Mouse (Mus musculus) kidney, postnatal 0 days (tissue): ENCODE results near the gene Unc93b1. TPM values are rescaled to one million over a fixed set of nuclear protein-coding genes. Genes with fewer than 3 reads are reported as not detected.
"Not testable (repeated sequence)": the region's sequence is repeated elsewhere in the genome, so short reads cannot be mapped to it uniquely, and the experiment has no call there.

ENCODE experiments used
- ATAC-seq: fragments of 200-750 bp; cut with Nextera tagmentation; replicated peaks from 2 replicates; pipeline ENCODE4 v1.8.0; 2017; ENCODE audit warnings: low read depth, moderate number of reproducible peaks, moderate TSS enrichment, moderate library complexity; ENCODE audit not compliant: low FRiP score
- DNase-seq: peaks from one replicate; pipeline ENCODE4 v3.0.0-alpha.2; 2016; ENCODE audit warnings: low spot score
- H3K27ac ChIP-seq: fragments of 300-500 bp; sonication (generic); 2 replicates; pipeline ENCODE4 v1.5.1; 2014; ENCODE audit warnings: mild to moderate bottlenecking
- H3K27me3 ChIP-seq: fragments of 300-500 bp; sonication (generic); 2 replicates; pipeline ENCODE4 v1.6.1; 2014; ENCODE audit warnings: low read length, mixed read lengths; ENCODE audit not compliant: insufficient read depth
- H3K36me3 ChIP-seq: fragments of 300-500 bp; sonication (generic); 2 replicates; pipeline ENCODE4 v1.6.1; 2014; ENCODE audit warnings: low read length, mixed read lengths; ENCODE audit not compliant: insufficient read depth
- H3K4me1 ChIP-seq: fragments of 300-500 bp; sonication (generic); replicated peaks from 2 replicates; pipeline ENCODE4 v1.6.1; 2014; ENCODE audit warnings: antibody characterized with exemption, low read length, mixed read lengths; ENCODE audit not compliant: insufficient read depth
- H3K4me2 ChIP-seq: fragments of 300-500 bp; sonication (generic); 2 replicates; pipeline ENCODE4 v1.6.1; 2014; ENCODE audit warnings: mild to moderate bottlenecking, low read length, moderate library complexity, mixed read lengths
- H3K4me3 ChIP-seq: fragments of 300-500 bp; sonication (generic); replicated peaks from 2 replicates; pipeline ENCODE4 v1.5.1; 2014; ENCODE audit warnings: low read depth, low read length
- H3K9ac ChIP-seq: fragments of 300-500 bp; sonication (generic); 2 replicates; pipeline ENCODE4 v1.6.1; 2014; ENCODE audit warnings: low read depth, low read length
- H3K9me3 ChIP-seq: fragments of 300-500 bp; sonication (generic); replicated peaks from 2 replicates; pipeline ENCODE4 v1.6.1; 2016; ENCODE audit warnings: low read length, inconsistent platforms, mixed read lengths
- CTCF ChIP-seq: IDR thresholded peaks from 2 replicates; pipeline ENCODE4 v1.5.1; 2016; ENCODE audit warnings: antibody characterized with exemption, low read depth, mild to moderate bottlenecking, moderate library complexity
- WGBS: fragments of 180-500 bp; shearing (Covaris S2); extraction: QIAGEN DNeasy Blood & Tissue Kit; methylation state at CpG from one replicate; pipeline ENCODE4 v1.1.7; 2014; 5-methylcytosine and 5-hydroxymethylcytosine counted together
- polyA plus RNA-seq: library from polyadenylated mRNA; unstranded; fragments of >200 nt; fragmentation: Nextera tagmentation; extraction: Ambion mirVana; gene quantifications from 2 replicates; pipeline ENCODE4 v1.2.1, GENCODE M21; 2015

The Unc93b1 gene
- polyA plus RNA-seq, 1 experiment from 2014 or later: 24.2 TPM

- no peak overlapping the region for H3K4me2 ChIP-seq
- H3K4me1 ChIP-seq: no peaks in the 10 kb centered on the region
- H3K36me3 ChIP-seq: no peaks in the 10 kb centered on the region
- no peaks in the 10 kb centered on the region for H3K27me3 ChIP-seq
- H3K27ac ChIP-seq: peak overlapping the region; percentile 8; the same call in 1 of the 2 replicates
- peak; percentile 33; the same call in 1 of the 2 replicates for ATAC-seq
- DNase-seq: no peak
- H3K9me3 ChIP-seq: no peaks in the 10 kb centered on the region
- WGBS: 66% methylated on average over 3 of the region's 3 CpGs
- no peak overlapping the region for H3K9ac ChIP-seq
- H3K4me3 ChIP-seq: no peak overlapping the region
- no peak for TF ChIP-seq CTCF
Measured at GRCm38 (mm10) chr19:3950331-3950730, 15.3 kb downstream of the Unc93b1 start.

DNA sequence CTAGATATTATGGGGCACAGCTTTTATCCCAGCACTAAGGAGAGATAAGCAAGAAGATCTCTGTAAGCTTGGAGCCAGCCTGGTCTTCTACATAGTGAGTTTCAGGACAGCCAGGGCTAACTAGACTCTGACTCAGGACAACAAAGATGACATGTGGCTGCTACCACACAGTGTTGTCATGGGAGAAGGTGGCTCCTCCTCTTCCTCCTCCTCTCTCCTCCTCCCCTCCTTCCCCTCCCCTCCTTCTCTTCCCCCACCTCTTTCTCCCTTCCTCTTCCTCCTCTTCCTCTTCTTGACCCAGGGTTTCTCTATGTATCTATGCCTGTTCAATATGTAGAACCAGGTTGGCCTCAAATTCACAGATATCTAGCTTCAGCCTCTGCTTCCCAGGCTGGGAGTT, 16.5 kb downstream of the Unc93b1 start:
- no peak overlapping the region for H3K27ac ChIP-seq

DNA sequence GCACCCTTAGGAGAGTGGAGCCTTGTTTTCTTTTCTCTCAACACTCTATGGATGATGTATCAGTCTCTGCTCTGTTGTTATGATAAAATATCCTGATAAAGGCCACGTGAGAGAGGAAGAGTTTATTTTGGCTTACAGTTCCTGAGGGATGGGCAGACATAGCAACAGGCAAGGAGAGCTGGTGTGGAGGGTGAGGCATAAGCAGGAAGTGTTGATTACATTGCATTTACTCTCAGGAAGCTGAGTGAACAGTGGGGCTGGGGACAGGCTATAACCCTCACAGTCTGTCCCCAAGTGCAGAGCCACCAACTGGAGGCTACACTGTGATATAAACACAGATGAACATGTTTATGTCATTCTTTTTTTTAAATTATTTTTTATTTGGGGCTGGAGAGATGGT, 17.1 kb downstream of the Unc93b1 start:
- Histone ChIP-seq H3K4me2 (no peak overlapping the region), H3K9ac (no peak overlapping the region), H3K9me3 (no peaks in the 10 kb centered on the region), H3K4me3 (no peak overlapping the region), H3K27ac (no peak overlapping the region), H3K27me3 (no peaks in the 10 kb centered on the region), H3K4me1 (no peaks in the 10 kb centered on the region), H3K36me3 (no peaks in the 10 kb centered on the region)
- no peak for TF ChIP-seq CTCF
- DNase-seq: no peak
- 41% methylated on average over 1 of the region's 1 CpGs for WGBS
- no peak for ATAC-seq

More for the DNA sequence above, 16.5 kb downstream of the Unc93b1 start:
- no peaks in the 10 kb centered on the region for H3K4me1 ChIP-seq
- no peaks in the 10 kb centered on the region for H3K9me3 ChIP-seq
- no peak overlapping the region for H3K4me2 ChIP-seq
- no peaks in the 10 kb centered on the region for H3K36me3 ChIP-seq
- no peak for DNase-seq
- no peak for ATAC-seq
- no peaks in the 10 kb centered on the region for H3K27me3 ChIP-seq
- H3K4me3 ChIP-seq: no peak overlapping the region
- no peak overlapping the region for H3K9ac ChIP-seq
- TF ChIP-seq CTCF: no peak

DNA sequence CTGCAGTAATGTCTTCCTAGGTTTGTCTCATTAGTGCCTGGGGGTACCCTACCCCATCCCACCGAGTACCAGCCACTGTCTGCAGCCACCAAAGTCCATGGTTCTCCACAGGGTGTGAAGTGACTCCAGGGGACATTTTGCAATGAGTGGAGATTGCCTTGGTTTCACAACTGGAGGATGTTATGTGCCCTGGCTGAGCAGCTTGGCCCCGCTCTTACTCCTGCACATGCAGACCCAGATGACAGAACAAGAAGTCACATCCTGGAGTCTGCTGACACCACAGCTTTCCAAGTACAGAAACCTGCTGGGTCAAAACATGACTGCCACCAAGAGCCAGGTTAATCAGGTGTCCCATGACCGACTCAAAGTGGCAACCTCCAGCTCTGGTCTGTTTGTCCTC, 20.0 kb downstream of the Unc93b1 start:
- Histone ChIP-seq H3K4me3 (no peak overlapping the region), H3K9ac (no peak overlapping the region), H3K4me1 (no peaks in the 10 kb centered on the region), H3K27me3 (no peaks in the 10 kb centered on the region), H3K4me2 (no peak overlapping the region), H3K36me3 (no peaks in the 10 kb centered on the region), H3K27ac (no peak overlapping the region), H3K9me3 (no peaks in the 10 kb centered on the region)
- TF ChIP-seq CTCF: no peak
- 64% methylated on average over 3 of the region's 3 CpGs for WGBS
- ATAC-seq: no peak
- DNase-seq: no peak

DNA sequence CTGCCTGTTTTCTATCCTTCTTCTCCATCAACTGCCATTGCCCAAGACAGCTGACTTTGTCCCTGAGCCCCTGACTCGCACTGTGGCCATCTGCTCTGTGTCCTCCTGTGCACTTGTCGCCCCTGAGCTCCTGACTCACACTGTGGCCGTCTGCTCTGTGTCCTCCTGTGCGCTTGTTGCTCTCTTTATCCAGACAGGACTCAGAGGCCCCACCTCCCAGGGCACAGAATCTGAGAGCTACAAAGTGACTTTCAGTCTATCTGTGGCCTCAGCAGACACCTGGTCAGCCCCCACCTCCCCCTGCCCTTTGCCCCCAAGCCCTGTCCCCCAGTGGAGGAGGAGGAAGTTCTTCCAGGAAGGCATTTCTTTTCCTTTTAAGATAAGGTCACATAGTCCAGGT, 20.8 kb downstream of the Unc93b1 start:
- ATAC-seq (no peak), DNase-seq (no peak)
- Histone ChIP-seq H3K9ac (no peak overlapping the region), H3K4me1 (no peaks in the 10 kb centered on the region), H3K4me2 (no peak overlapping the region), H3K27me3 (no peaks in the 10 kb centered on the region), H3K9me3 (no peaks in the 10 kb centered on the region), H3K4me3 (no peak overlapping the region), H3K36me3 (no peaks in the 10 kb centered on the region), H3K27ac (no peak overlapping the region)
- WGBS: 41% methylated on average over 4 of the region's 4 CpGs
- TF ChIP-seq CTCF: no peak

DNA sequence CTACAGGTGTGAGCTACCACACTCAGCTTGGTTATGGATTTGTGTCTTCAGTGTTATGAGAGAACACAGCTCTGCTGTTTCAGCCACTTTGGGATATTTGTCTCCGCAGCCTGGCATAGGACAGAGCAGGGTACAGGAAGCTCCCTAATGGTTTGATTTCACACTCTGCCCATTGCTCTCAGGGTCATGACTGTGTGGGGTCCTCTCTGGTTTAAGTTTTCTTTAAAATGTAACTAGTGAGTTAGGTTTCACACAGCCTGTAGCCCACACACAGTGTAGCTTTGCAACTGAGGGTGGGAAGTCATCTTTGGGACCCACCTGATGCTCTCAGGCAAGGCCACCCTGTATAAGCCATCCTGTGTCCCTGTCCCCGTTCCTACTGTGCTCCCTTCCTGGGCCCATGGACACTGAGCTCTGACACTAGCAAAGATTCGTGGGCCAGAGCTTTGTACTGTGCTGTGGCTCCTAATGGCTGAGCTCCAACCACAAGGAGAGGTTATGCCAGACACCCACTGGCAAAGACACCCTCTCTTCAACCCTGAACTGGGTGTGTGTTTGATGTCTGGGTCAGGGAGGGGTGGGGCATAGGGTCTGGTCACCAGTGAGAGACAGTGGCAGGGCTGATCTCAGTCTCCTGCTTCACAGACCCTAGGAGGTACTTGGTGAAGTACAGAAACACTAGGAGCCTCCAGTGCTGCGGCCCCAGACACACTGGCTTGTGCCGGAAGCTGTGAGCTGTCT, 22.5 kb downstream of the Unc93b1 start:
- H3K9me3 ChIP-seq: not testable (repeated sequence)
- peak; percentile 37 for ATAC-seq

GRCm38 (mm10) chr19:3958470-3958869, 23.5 kb downstream of the Unc93b1 start, which contains the start of gene Aldh3b3:
TSS of gene Aldh3b3 (plus strand) at chr19:3958645.
- ATAC-seq (no peak), DNase-seq (no peak)
- WGBS: 69% methylated on average over 4 of the region's 4 CpGs
- TF ChIP-seq CTCF: no peak
- no peak within 1 kb of the TSS for H3K4me2 ChIP-seq
- no peaks in the 10 kb centered on the region for H3K4me1 ChIP-seq
- H3K27me3 ChIP-seq: no peaks in the 10 kb centered on the region
- no peak within 1 kb of the TSS for H3K27ac ChIP-seq
- H3K9me3 ChIP-seq: no peaks in the 10 kb centered on the region
- H3K4me3 ChIP-seq: no peak within 1 kb of the TSS
- no peaks in the 10 kb centered on the region for H3K36me3 ChIP-seq
- no peak within 1 kb of the TSS for H3K9ac ChIP-seq

More for the DNA sequence above, 22.5 kb downstream of the Unc93b1 start:
- H3K4me2 ChIP-seq, H3K27me3 ChIP-seq, H3K36me3 ChIP-seq, H3K9ac ChIP-seq, H3K4me3 ChIP-seq, H3K27ac ChIP-seq, DNase-seq, H3K4me1 ChIP-seq: not testable (repeated sequence)
- WGBS: 58% methylated on average over 5 of the region's 5 CpGs
